Mouse (Mus musculus) skeletal muscle tissue, adult 2 months (tissue): ENCODE data around the gene Farp2.
"Not testable (repeated sequence)": the region's sequence is repeated elsewhere in the genome, so short reads cannot be mapped to it uniquely, and the experiment has no call there.

Source experiments
- DNase-seq: peaks from one replicate; pipeline ENCODE4 v3.0.0-alpha.2; 2012; ENCODE audit warnings: low read depth, low spot score

Gene Farp2

DNA sequence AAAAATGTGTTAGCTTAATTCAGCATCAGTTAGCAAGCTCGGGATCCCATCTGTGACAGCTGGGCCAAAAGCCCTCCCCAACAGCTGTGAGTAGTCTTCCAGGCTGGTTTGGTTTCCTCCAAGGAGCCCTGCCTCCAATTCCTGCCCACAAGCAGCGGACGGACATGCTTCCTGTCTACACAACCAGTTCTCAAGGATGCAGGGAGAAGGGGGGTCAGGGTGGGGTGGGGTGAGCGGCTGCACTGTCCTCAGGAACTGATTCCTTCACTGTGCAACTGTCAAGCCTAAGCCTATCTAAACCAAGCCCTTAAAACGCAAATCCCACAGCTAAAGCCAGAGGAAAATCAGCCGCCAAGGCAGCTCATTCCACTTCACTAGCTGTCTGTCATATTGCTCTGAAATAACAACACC is 122.6 kb downstream of the Farp2 start:
- peak; percentile 46 for DNase-seq

DNA sequence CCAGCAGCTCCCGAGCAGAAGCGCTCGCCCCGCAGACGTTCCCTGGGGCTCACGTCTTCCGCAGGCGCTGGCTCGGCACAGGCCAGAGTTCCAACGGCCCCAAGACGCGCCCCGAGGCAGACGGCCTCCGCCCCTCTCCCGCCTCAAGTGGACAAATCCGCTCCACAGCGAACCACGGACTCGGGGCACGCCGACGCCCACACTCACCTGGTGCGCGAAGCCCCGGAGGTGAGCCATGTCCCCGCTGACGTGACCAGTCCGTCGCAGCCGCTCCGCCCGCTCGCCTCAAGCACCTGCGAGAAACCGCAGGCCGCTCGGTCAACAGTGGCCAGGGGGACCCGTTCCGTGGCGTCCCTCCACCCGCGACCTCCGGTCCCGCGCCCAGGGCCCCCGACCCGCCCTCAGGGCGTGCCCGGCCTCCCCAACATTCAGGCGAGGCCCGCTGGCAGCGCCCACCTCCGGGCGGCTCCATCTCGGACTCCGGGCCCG is 123.3 kb downstream of the Farp2 start:
- peak; percentile 13 for DNase-seq

- DNase-seq: peak; percentile 99
Observed at GRCm38 (mm10) chr1:93635580-93636192, 123.8 kb downstream of the Farp2 start.

DNA sequence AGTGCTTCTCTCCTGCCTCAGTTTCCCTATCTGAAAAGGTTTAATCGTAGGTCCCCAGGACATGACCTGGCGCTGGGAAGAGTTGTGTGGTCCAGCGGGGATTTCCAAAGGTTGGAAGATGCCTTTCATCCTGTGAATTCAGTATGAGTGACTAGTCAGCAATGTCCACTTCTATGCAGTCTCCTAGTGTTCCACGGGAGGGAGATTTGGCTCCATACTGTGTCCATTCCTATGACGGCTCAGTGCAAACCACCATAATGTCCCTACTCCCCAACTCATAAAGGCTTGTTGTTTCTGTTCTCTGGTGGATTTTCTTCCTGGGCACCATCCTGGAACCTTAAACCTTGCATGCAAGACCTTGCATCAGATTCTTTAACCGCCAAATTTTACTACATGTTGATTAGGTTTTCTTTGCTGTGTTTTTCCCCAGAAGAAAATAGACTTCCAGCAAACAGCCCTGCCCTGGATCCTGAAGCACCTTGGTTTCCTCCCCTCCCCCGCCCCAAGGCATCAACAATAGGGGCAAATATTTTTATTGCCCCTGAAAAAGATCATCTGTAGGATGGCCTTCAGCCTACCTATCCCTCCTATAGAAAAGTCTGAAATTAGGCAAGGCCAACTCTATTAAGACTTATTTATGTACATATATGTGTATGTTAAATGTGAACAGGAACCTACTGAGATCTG is 124.5 kb downstream of the Farp2 start:
- no peak for DNase-seq

DNA sequence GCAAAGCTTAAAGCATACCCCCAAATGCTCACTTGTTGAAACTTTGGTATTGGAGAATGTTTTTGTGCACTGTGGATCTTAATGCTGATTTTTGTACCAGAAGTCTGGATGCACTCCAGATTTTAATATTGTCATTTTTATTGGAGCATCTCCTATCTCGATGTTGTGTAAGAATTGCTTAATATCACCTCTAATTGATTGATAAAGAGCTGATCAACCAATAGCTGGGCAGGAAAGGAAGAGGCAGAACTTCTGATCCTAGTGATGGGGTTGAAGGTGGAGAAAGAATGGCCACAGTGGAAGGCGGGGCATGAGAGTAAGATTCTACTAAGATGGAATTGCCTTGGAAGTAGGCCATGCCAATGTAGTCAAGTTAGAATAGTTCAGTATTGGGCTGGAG is 130.1 kb downstream of the Farp2 start:
- DNase-seq: no peak

DNA sequence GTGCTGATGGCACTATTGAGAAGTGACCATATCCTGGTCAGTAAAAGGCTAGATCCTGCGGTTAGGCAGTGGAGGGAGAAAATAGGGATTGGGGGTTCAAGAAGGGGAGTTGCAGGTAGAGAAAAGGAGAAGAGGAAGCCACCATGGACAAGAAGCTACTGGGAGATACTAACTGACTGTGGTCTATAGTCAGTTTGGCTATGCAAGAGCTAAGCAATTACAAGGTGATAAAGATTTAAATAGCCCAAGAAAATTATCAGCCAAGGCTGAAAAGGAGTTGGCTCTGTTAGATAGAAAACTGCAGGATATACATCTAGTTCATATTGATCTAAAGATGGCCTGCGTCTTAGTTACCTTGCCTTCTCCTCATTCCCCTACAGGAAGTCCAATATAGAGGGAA is 130.8 kb downstream of the Farp2 start:
- DNase-seq: no peak

GRCm38 (mm10) chr1:93649604-93650172 is 137.8 kb downstream of the Farp2 start:
- DNase-seq: no peak

- no peak for DNase-seq
Observed at GRCm38 (mm10) chr1:93654275-93654674, 142.4 kb downstream of the Farp2 start.

GRCm38 (mm10) chr1:93654798-93655197 is 142.9 kb downstream of the Farp2 start:
- DNase-seq: no peak

- no peak for DNase-seq
Observed at GRCm38 (mm10) chr1:93656325-93657024, 144.6 kb downstream of the Farp2 start.

DNA sequence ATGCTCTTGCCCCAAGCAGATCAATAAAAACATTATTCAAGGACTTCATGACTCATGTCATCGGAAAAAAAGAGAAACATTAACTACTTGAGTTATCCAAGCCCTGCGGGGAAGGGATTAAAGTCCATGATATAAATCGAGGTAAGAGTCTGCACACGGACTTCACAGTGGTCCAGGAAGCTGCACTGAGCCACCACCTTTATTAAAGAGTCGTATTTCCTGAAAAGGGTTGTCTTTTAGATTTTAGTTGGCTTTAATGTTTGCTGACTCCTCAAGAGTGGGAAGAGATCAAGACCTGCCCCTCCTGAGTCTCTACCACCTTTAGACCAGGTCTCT is 145.1 kb downstream of the Farp2 start:
- no peak for DNase-seq

DNA sequence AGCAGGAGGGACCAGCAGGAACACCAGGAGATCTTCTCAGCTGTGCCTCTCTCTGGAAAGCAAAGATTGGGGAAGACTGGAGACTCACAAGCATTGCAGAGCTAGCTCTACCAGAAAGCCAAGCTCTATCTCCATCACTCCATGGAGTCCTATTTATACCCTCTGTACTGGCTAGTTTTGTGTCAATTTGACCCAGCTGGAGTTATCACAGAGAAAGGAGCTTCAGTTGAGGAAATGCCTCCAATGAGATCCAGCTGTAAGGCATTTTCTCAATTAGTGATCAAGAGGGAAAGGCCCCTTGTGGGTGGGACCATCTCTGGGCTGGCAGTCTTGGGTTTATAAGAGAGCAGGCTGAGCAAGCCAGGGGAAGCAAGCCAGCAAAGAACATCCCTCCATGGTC is 146.7 kb downstream of the Farp2 start, which contains the start of gene Stk25:
Stk25 (minus strand) TSS at position 101 of the 400 bp plus-strand sequence.
- DNase-seq: not testable (repeated sequence)

DNA sequence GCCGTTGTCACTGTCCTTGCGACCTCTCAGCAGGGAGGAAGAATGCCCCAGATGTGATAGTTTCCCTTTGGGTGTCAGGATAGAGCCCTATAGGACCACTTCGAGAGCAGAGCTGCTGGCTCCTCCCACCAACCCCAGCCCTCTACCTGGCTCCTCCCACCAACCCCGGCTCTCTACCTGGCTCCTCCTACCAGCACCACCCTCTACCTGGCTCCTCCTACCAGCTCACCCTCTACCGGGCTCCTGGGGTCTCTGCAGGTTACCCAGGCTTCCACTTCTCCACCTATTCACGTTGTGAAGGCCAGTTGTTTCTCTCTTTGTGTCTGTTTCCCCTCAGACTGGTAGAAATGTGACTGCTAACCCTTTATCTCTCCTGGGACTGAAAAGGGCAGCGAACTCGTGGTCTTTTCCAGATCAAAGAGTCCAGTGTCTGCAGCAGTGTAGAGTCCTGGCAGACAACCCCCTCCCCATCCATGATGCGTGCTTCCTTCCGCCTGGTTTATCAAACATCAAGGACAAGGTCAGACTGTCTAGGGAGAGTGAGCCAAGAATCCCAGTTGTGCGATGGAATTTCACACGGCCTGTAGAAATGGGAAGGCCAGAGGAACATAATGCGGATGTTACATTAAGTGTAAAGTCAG is 156.0 kb downstream of the Farp2 start:
- DNase-seq: no peak

DNA sequence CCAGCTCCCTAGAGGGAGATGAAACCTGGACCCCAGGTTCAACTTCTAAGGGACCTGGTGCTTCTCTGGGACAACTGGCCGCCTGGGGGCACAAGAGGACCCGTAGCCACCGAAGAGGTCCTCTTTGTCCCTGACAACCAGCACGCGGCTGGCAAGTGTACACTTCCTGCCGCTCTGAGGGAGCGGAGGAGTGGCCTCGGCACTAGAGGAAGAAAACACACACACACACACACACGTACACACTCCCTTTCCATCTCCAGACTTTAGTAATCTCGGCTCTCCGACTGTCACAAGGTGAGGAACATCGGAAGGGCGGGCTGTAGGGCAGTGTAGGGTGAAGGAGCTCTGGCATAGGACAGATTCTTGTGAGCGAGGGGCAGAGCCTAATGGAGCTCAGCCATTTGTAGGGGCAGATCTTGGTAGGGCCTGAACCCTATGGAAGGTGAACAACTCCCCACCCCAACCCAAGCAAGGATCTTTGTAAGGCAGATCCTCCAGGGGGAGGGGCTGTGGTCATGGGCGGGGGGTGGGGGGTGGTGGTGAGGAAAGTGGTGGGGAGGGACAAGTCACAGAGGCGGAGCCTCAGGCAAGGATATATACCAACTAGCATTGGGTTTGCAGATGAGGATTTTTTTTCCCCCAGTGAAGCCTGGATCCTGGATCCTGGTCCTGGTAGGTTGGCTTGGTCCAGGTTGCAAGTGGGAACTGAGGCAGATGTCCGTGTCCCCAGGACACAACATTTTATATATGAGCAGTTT is 157.1 kb downstream of the Farp2 start:
- peak; percentile 69 for DNase-seq

GRCm38 (mm10) chr1:93669941-93670340 is 158.1 kb downstream of the Farp2 start:
- no peak for DNase-seq
